Mouse (Mus musculus): ENCODE measurements at regions not wholly inside any gene's neighbourhood (a gene's known extent, or its start where the extent isn't known, plus 50 kb on each side); places are given as distances from the start of the nearest gene placed in this dataset.

- no peak for TF ChIP-seq CTCF (IDR thresholded peaks at IDR 0.05; ENCODE audit: low read depth)
- TF ChIP-seq EP300 (optimal IDR thresholded peaks at IDR 0.05) = no peak
Measured at GRCm38 (mm10) chr4:9061941-9062340, 823.1 kb upstream of the Car8 start.

Data from stomach, postnatal 0 days (tissue).